Mouse (Mus musculus): ENCODE results near the gene Zfp39. TPM values are rescaled to one million over a fixed set of nuclear protein-coding genes. Genes with fewer than 3 reads are reported as not detected.

The Zfp39 gene
- 10 to 100 TPM; 14.8 to 18.2 TPM for total RNA-seq (2023)

GRCm38 (mm10) chr11:58903511-58904409 is at the start of gene Zfp39:
Zfp39 (minus strand) TSS chr11:58904225.

GRCm38 (mm10) chr11:58948542-58949479 is 44.8 kb upstream of the Zfp39 start, which contains the start of gene Hist3h2ba:
Hist3h2ba (plus strand) TSS chr11:58948920.

GRCm38 (mm10) chr11:58938322-58939087 is 34.5 kb upstream of the Zfp39 start, which contains the start of gene Rnf187:
Rnf187 (minus strand) TSS chr11:58938916.

GRCm38 (mm10) chr11:58917745-58918366 is 13.8 kb upstream of the Zfp39 start, which contains the start of gene Btnl10:
Btnl10 (plus strand) TSS chr11:58917908.

GRCm38 (mm10) chr11:58867039-58867953 is 36.7 kb downstream of the Zfp39 start, which contains the start of gene 2810021J22Rik:
2810021J22Rik (plus strand) TSS chr11:58867216.

GRCm38 (mm10) chr11:58846919-58847461 is 57.0 kb downstream of the Zfp39 start, which contains the start of gene Gm12258:
Gm12258 (plus strand) TSS chr11:58847158.

GRCm38 (mm10) chr11:58838951-58839350 is 65.1 kb downstream of the Zfp39 start, which contains the start of gene Olfr311:
Olfr311 (plus strand) TSS chr11:58839251.

Other genes starting within 250 kb of the Zfp39 start
- gene Olfr322, start 245.4 kb downstream of the Zfp39 start, total RNA-seq (2023): not detected
- gene Olfr320, start 223.1 kb downstream of the Zfp39 start, total RNA-seq (2023): not detected
- gene Olfr319, start 205.1 kb downstream of the Zfp39 start, total RNA-seq (2023): not detected
- gene Olfr318, start 180.2 kb downstream of the Zfp39 start, total RNA-seq (2023): under 1 TPM; 0.67 to 0.86 TPM
- gene Olfr317, start 165.0 kb downstream of the Zfp39 start, total RNA-seq (2023): not detected
- gene Olfr316, start 151.5 kb downstream of the Zfp39 start, total RNA-seq (2023): not detected
- gene Olfr315, start 131.0 kb downstream of the Zfp39 start, total RNA-seq (2023): not detected
- not detected for gene Olfr314, start 121.3 kb downstream of the Zfp39 start, total RNA-seq (2023)
- not detected for gene Fam183b, start 102.3 kb downstream of the Zfp39 start, total RNA-seq (2023)
- gene Olfr313, start 89.2 kb downstream of the Zfp39 start, total RNA-seq (2023): not detected
- not detected for gene Olfr312, start 75.0 kb downstream of the Zfp39 start, total RNA-seq (2023)
- gene Olfr311, start 65.0 kb downstream of the Zfp39 start, total RNA-seq (2023): not detected
- gene Gm12258, start 57.1 kb downstream of the Zfp39 start, total RNA-seq (2023): 10 to 100 TPM in 1 of 2 experiments, 1 to 10 TPM in 1; 5.7 to 14.9 TPM
- gene 2810021J22Rik, start 37.0 kb downstream of the Zfp39 start, total RNA-seq (2023): 10 to 100 TPM in 1 of 2 experiments, 1 to 10 TPM in 1; 8.1 to 10.5 TPM
- not detected for gene Btnl10, start 13.7 kb upstream of the Zfp39 start, total RNA-seq (2023)
- 100 to 1,000 TPM; 126 to 142 TPM for gene Rnf187, start 34.7 kb upstream of the Zfp39 start, total RNA-seq (2023)
- gene Hist3h2ba, start 44.7 kb upstream of the Zfp39 start, total RNA-seq (2023): 10 to 100 TPM; 15.2 to 21.8 TPM
- 10 to 100 TPM; 60.7 to 79.3 TPM for gene Hist3h2a, start 50.5 kb upstream of the Zfp39 start, total RNA-seq (2023)
- under 1 TPM; 0.21 to 0.35 TPM for gene Trim17, start 50.5 kb upstream of the Zfp39 start, total RNA-seq (2023)
- gene Trim11, start 73.9 kb upstream of the Zfp39 start, total RNA-seq (2023): 100 to 1,000 TPM; 115 to 117 TPM
- 1 to 10 TPM in 1 of 2 experiments, under 1 TPM in 1; 0.65 to 1.0 TPM for gene Obscn, start 232.2 kb upstream of the Zfp39 start, total RNA-seq (2023)

All from B cell, adult 67 days (primary cell).